Mouse (Mus musculus) CH12.LX (cell line): Measurements from ENCODE around the gene Smarca1. TPM values are rescaled to one million over a fixed set of nuclear protein-coding genes. Genes with fewer than 3 reads are reported as not detected.

Experiments used
- DNase-seq: peaks from one replicate; pipeline ENCODE4 v3.0.0-alpha.2; 2013; ENCODE audit errors: extremely low read depth
- H3K27ac ChIP-seq: 2 replicates; pipeline ENCODE4 v1.5.1; 2012; ENCODE audit warnings: low read depth, mild to moderate bottlenecking, control low read depth, moderate library complexity; ENCODE audit not compliant: insufficient read depth
- H3K27me3 ChIP-seq: replicated peaks from 2 replicates; pipeline ENCODE3; 2012; ENCODE audit warnings: inconsistent platforms
- H3K36me3 ChIP-seq, 2 experiments: replicated peaks in 1 of 2; 2 replicates each; pipeline versions ENCODE3 to v1.6.1; 2012; ENCODE audit warnings: inconsistent platforms in 1 of 2, low read length in 1 of 2, mild to moderate bottlenecking in 1 of 2, mixed read lengths in 1 of 2, moderate library complexity in 1 of 2; ENCODE audit not compliant: control insufficient read depth in 1 of 2, insufficient read depth in 1 of 2
- H3K4me1 ChIP-seq, 2 experiments: 2 replicates each; pipeline ENCODE4 v1.6.1; 2012; ENCODE audit warnings: inconsistent platforms in 1 of 2, moderate library complexity in 1 of 2; ENCODE audit not compliant: insufficient read depth in 2 of 2, control insufficient read depth in 1 of 2
- H3K4me2 ChIP-seq: 2 replicates; pipeline ENCODE4 v1.6.1; 2012; ENCODE audit warnings: low read depth, mild to moderate bottlenecking, control low read depth; ENCODE audit not compliant: poor library complexity, insufficient read depth, severe bottlenecking
- H3K4me3 ChIP-seq, 3 experiments: fragments of 150-350 bp in 1 of 3; sonication (generic) in 1 of 3; replicated peaks in 1 of 3; 2 replicates each; pipeline versions ENCODE3 to v1.5.1; 2011 to 2012; ENCODE audit warnings: low read depth in 2 of 3, low read length in 2 of 3, mild to moderate bottlenecking in 2 of 3, moderate library complexity in 2 of 3, control low read depth in 1 of 3, improper control_type of control experiment in 1 of 3, inconsistent platforms in 1 of 3, mixed read lengths in 1 of 3; ENCODE audit not compliant: poor library complexity in 1 of 3
- H3K79me2 ChIP-seq: replicated peaks from 2 replicates; pipeline ENCODE4 v1.6.1; 2012; ENCODE audit warnings: mild to moderate bottlenecking, moderate library complexity; ENCODE audit not compliant: control insufficient read depth, poor library complexity, insufficient read depth, severe bottlenecking; ENCODE audit errors: extremely low read depth
- H3K9ac ChIP-seq: 2 replicates; pipeline ENCODE4 v1.6.1; 2012; ENCODE audit warnings: low read depth, mild to moderate bottlenecking, control low read depth, moderate library complexity; ENCODE audit not compliant: insufficient read depth
- H3K9me3 ChIP-seq: replicated peaks from 2 replicates; pipeline ENCODE3; 2012; ENCODE audit warnings: low read length, inconsistent platforms, mixed read lengths
- BHLHE40 ChIP-seq: IDR thresholded peaks from 2 replicates; pipeline ENCODE4 v1.6.1; 2011; ENCODE audit warnings: mild to moderate bottlenecking, low read depth, low read length, improper control_type of control experiment
- CHD1 ChIP-seq: IDR thresholded peaks from 2 replicates; pipeline ENCODE4 v1.6.1; 2012; ENCODE audit warnings: low read depth, low read length, improper control_type of control experiment, inconsistent platforms
- CHD2 ChIP-seq: IDR thresholded peaks from 2 replicates; pipeline ENCODE4 v1.6.1; 2011; ENCODE audit warnings: low read length, improper control_type of control experiment
- CTCF ChIP-seq, 2 experiments: IDR thresholded peaks in 1 of 2; conservative IDR thresholded peaks in 1 of 2; 2 replicates each; pipeline ENCODE4 v1.5.1; 2011 to 2012; ENCODE audit warnings: low read depth in 2 of 2, low read length in 2 of 2, improper control_type of control experiment in 1 of 2, inconsistent platforms in 1 of 2, mild to moderate bottlenecking in 1 of 2, moderate library complexity in 1 of 2
- E2F4 ChIP-seq: IDR thresholded peaks from 2 replicates; pipeline ENCODE4 v1.6.1; 2011; ENCODE audit warnings: low read depth, low read length, improper control_type of control experiment; ENCODE audit not compliant: insufficient replicate concordance
- ELF1 ChIP-seq: IDR thresholded peaks from 2 replicates; pipeline ENCODE4 v1.6.1; 2014; ENCODE audit warnings: low read depth, mild to moderate bottlenecking, inconsistent platforms, low read length, improper control_type of control experiment
- EP300 ChIP-seq: IDR thresholded peaks from 2 replicates; pipeline ENCODE4 v1.6.1; 2011; ENCODE audit warnings: low read length, improper control_type of control experiment
- ETS1 ChIP-seq: conservative IDR thresholded peaks from 2 replicates; pipeline ENCODE4 v1.6.1; 2012; ENCODE audit warnings: low read depth, mild to moderate bottlenecking, inconsistent platforms, low read length, improper control_type of control experiment, moderate library complexity
- GABPA ChIP-seq: IDR thresholded peaks from 2 replicates; pipeline ENCODE4 v1.6.1; 2012; ENCODE audit warnings: low read depth, low read length, improper control_type of control experiment, inconsistent platforms; ENCODE audit not compliant: insufficient replicate concordance
- HCFC1 ChIP-seq: IDR thresholded peaks from 2 replicates; pipeline ENCODE4 v1.6.1; 2012; ENCODE audit warnings: low read depth, mild to moderate bottlenecking, inconsistent platforms, low read length, improper control_type of control experiment
- IRF4 ChIP-seq: IDR thresholded peaks from 2 replicates; pipeline ENCODE4 v1.6.1; 2014; ENCODE audit warnings: low read depth, mild to moderate bottlenecking, inconsistent platforms, low read length, improper control_type of control experiment
- JUN ChIP-seq: IDR thresholded peaks from 2 replicates; pipeline ENCODE4 v1.6.1; 2011; ENCODE audit warnings: low read depth, mild to moderate bottlenecking, low read length, improper control_type of control experiment, moderate library complexity; ENCODE audit not compliant: insufficient read depth
- JUND ChIP-seq: conservative IDR thresholded peaks from 2 replicates; pipeline ENCODE4 v1.6.1; 2011; ENCODE audit warnings: low read depth, low read length, improper control_type of control experiment
- KAT2A ChIP-seq: IDR thresholded peaks from 2 replicates; pipeline ENCODE4 v1.6.1; 2012; ENCODE audit warnings: low read length, improper control_type of control experiment, inconsistent platforms; ENCODE audit not compliant: insufficient replicate concordance
- MAFK ChIP-seq: IDR thresholded peaks from 2 replicates; pipeline ENCODE4 v1.6.1; 2011; ENCODE audit warnings: low read length, improper control_type of control experiment; ENCODE audit not compliant: insufficient replicate concordance
- MAX ChIP-seq: IDR thresholded peaks from 2 replicates; pipeline ENCODE4 v1.6.1; 2011; ENCODE audit warnings: low read length, improper control_type of control experiment
- MAZ ChIP-seq: IDR thresholded peaks from 2 replicates; pipeline ENCODE4 v1.6.1; 2012; ENCODE audit warnings: low read depth, mild to moderate bottlenecking, inconsistent platforms, low read length, improper control_type of control experiment, moderate library complexity
- MXI1 ChIP-seq: IDR thresholded peaks from 2 replicates; pipeline ENCODE4 v1.6.1; 2011; ENCODE audit warnings: mild to moderate bottlenecking, low read depth, low read length, improper control_type of control experiment
- MYC ChIP-seq: IDR thresholded peaks from 2 replicates; pipeline ENCODE4 v1.6.1; 2011; ENCODE audit warnings: low read depth, mild to moderate bottlenecking, improper control_type of control experiment, low read length
- NRF1 ChIP-seq: IDR thresholded peaks from 2 replicates; pipeline ENCODE4 v1.6.1; 2014; ENCODE audit warnings: low read depth, mild to moderate bottlenecking, inconsistent platforms, low read length, improper control_type of control experiment, moderate library complexity
- PAX5 ChIP-seq: IDR thresholded peaks from 2 replicates; pipeline ENCODE4 v1.6.1; 2012; ENCODE audit warnings: low read length, inconsistent platforms, mixed read lengths
- POLR2A ChIP-seq: IDR thresholded peaks from 2 replicates; pipeline ENCODE4 v1.6.1; 2011; ENCODE audit warnings: low read depth, mild to moderate bottlenecking, improper control_type of control experiment, low read length
- POLR2AphosphoS2 ChIP-seq: IDR thresholded peaks from 2 replicates; pipeline ENCODE4 v1.6.1; 2011; ENCODE audit warnings: low read depth, low read length, improper control_type of control experiment
- RAD21 ChIP-seq: IDR thresholded peaks from 2 replicates; pipeline ENCODE4 v1.6.1; 2011; ENCODE audit warnings: low read depth, mild to moderate bottlenecking, low read length, improper control_type of control experiment, moderate library complexity
- SIN3A ChIP-seq: IDR thresholded peaks from 2 replicates; pipeline ENCODE4 v1.6.1; 2012; ENCODE audit warnings: low read length, improper control_type of control experiment, inconsistent platforms
- SMC3 ChIP-seq: IDR thresholded peaks from 2 replicates; pipeline ENCODE4 v1.6.1; 2011; ENCODE audit warnings: low read depth, low read length, improper control_type of control experiment
- TBP ChIP-seq: conservative IDR thresholded peaks from 2 replicates; pipeline ENCODE4 v1.6.1; 2011; ENCODE audit warnings: low read depth, low read length, improper control_type of control experiment
- UBTF ChIP-seq: IDR thresholded peaks from 2 replicates; pipeline ENCODE4 v1.6.1; 2012; ENCODE audit warnings: low read depth, mild to moderate bottlenecking, inconsistent platforms, low read length, improper control_type of control experiment, moderate library complexity
- USF1 ChIP-seq: IDR thresholded peaks from 2 replicates; pipeline ENCODE4 v1.6.1; 2014; ENCODE audit warnings: low read depth, mild to moderate bottlenecking, inconsistent platforms, low read length, improper control_type of control experiment
- USF2 ChIP-seq: conservative IDR thresholded peaks from 2 replicates; pipeline ENCODE4 v1.6.1; 2011; ENCODE audit warnings: low read depth, low read length, improper control_type of control experiment
- ZC3H11A ChIP-seq: IDR thresholded peaks from 2 replicates; pipeline ENCODE4 v1.6.1; 2012; ENCODE audit warnings: low read depth, mild to moderate bottlenecking, inconsistent platforms, low read length, improper control_type of control experiment
- ZMIZ1 ChIP-seq: IDR thresholded peaks from 2 replicates; pipeline ENCODE4 v1.6.1; 2012; ENCODE audit warnings: low read depth, mild to moderate bottlenecking, inconsistent platforms, low read length, improper control_type of control experiment
- dilution Hi-C: fragments of 300-500 bp; cut with MboI; formaldehyde crosslinking; loops from 2 replicates; pipeline ENCODE4 v1.14.3; 2020; ENCODE audit warnings: low sequenced_read_pairs; ENCODE audit not compliant: extremely low pct_unique_long_range_greater_than_20kb, extremely low pct_ligation_motif_present
- in situ Hi-C: fragments of 300-500 bp; cut with MboI; formaldehyde crosslinking; loops from 3 replicates; pipeline ENCODE4 v1.14.3; 2019; ENCODE audit warnings: low sequenced_read_pairs, low pct_ligation_motif_present, low pct_unique_long_range_greater_than_20kb, mixed read lengths
- polyA plus RNA-seq: library from polyadenylated mRNA; unstranded; fragments of >175 nt; gene quantifications from 2 replicates; pipeline ENCODE4 v1.2.1, GENCODE M21; 2012; ENCODE audit warnings: low read depth; ENCODE audit not compliant: insufficient read length
- total RNA-seq, 2 experiments: library from RNA; depleted of rRNA; stranded (reverse); fragments of 300-350 nt in 1 of 2; fragments of >200 nt in 1 of 2; gene quantifications; 2 replicates each; pipeline ENCODE4 v1.2.3; 2012 to 2014

Smarca1 gene
- total and polyA plus RNA-seq, 3 experiments, result 0.28 to 0.46 (median 0.42) TPM

DNA sequence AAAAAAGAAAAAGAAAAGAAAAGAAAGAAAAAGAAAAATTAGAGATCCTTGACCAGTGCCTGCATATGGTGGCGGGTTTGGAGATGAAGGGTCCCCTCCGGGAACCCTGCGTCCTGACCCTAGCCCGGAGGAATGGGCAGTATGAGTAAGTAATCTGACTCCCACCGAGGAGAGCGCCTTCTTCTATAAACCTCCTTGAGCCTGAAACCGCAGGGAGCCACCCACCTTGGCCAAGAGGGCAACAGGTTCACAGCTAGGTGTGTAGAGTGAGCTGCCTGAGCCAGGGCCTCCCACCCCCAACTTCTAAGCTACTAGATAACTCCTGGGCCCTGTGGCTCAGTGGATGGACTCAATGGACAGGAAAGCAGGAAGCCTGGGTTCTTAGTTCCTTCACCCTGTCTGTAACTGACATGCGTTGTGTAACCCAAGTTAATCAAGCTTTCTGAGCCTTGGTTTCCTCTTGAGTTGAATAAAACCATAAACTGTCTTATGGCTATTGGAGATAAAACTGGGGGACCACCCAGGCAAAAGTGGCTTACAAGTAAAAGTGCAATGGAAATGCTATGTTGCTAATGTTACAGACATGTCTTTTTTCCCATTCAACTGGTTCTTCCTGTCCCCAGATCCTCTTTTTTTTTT lies 20.2 kb upstream of the Smarca1 start:
- TF ChIP-seq RAD21 (no peak), MYC (no peak)
- TF ChIP-seq, all 38 proteins: peak for 0
- Histone ChIP-seq H3K27ac (no peak overlapping the region), H3K9me3 (no peaks in the 10 kb centered on the region), H3K79me2 (no peaks in the 10 kb centered on the region), H3K36me3 (peaks cover 0 to 12% of the 10 kb centered on the region in 2 experiments), H3K4me1 (peaks cover 0 to 6% of the 10 kb centered on the region in 2 experiments; a peak in 1 of 4 replicates), H3K9ac (peak overlapping the region; percentile 64), H3K27me3 (no peaks in the 10 kb centered on the region), H3K4me3 (peak overlapping the region; percentile 29 to 62 (median 41)), H3K4me2 (peak overlapping the region; percentile 75)
- no peak for DNase-seq
- dilution Hi-C loops (no loop called here), in situ Hi-C loops (no loop called here)

DNA sequence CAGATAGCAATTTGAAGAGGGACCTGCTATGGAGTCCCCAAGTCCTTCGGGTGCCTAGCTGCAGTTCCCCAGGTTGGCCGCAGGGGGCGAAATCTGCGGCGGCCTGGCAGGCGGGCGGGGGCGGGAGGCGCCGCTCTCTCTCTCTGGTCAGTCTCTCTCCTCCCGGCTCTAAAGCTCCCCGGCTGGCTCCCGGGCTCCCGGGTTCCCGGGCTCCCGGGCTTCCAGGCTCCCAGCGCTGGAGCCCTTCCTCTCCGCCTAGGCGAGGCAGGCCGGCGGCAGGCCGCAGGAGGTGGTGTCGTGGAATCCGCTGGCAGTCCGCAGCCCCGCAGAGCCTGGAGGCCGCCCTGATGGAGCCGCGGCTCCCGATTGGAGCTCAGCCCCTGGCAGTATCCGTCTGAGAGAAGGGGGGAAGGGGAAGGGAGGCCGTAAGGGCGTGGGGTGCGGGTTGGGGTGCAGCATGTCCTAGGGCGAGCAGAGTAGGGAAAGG lies 19.6 kb upstream of the Smarca1 start, which contains the start of gene Ocrl:
TSS of gene Ocrl (plus strand) at position 82 of the 487 bp plus-strand sequence.
- peaks cover 0 to 6% of the 10 kb centered on the region in 2 experiments; a peak in 1 of 4 replicates for H3K4me1 ChIP-seq
- H3K36me3 ChIP-seq, result peaks cover 0 to 7% of the 10 kb centered on the region in 2 experiments
- dilution Hi-C loops (no loop called here), in situ Hi-C loops (no loop called here)
- H3K4me2 ChIP-seq, result peak within 1 kb of the TSS; percentile 75
- H3K9me3 ChIP-seq, result no peaks in the 10 kb centered on the region
- peak within 1 kb of the TSS; percentile 64 for H3K9ac ChIP-seq
- H3K27me3 ChIP-seq, result no peaks in the 10 kb centered on the region
- H3K4me3 ChIP-seq, result peak within 1 kb of the TSS; percentile 41 to 87 (median 62)
- H3K27ac ChIP-seq, result no peak within 1 kb of the TSS
- peak; percentile 48 for DNase-seq
- no peaks in the 10 kb centered on the region for H3K79me2 ChIP-seq
- TF ChIP-seq HCFC1 (peak; percentile 31), USF1 (no peak), UBTF (no peak), NRF1 (no peak), MYC (no peak), CHD1 (no peak), E2F4 (no peak), CHD2 (no peak), POLR2A (peak; percentile 47; the same call in 1 of the 2 replicates), BHLHE40 (no peak), GABPA (no peak), MAFK (no peak), MAX (no peak), SIN3A (no peak), MAZ (peak; percentile 94), ZC3H11A (no peak), IRF4 (no peak), JUN (no peak), ZMIZ1 (no peak), ELF1 (no peak), USF2 (no peak), SMC3 (no peak), POLR2AphosphoS2 (no peak), ETS1 (no peak), MXI1 (no peak), CTCF (conservative IDR thresholded peaks at IDR 0.05 in 1 of 2, IDR thresholded peaks at IDR 0.05 in 1 of 2; ENCODE audit: low read depth in 2 of 2, low read length in 2 of 2) (peak; percentile 25 to 61; a peak in 3 of 4 replicates), EP300 (no peak), TBP (no peak), JUND (no peak), PAX5 (no peak), KAT2A (no peak), RAD21 (no peak)
